Mouse (Mus musculus) bone marrow, adult 2 months (tissue): ENCODE measurements around the gene Dlk1.

Source experiments
- CTCF ChIP-seq: fragments of 200-500 bp; IDR thresholded peaks from 2 replicates; pipeline ENCODE4 v1.5.1; 2011; ENCODE audit warnings: low read length, control low read depth; ENCODE audit not compliant: control insufficient read depth, insufficient read depth
- POLR2A ChIP-seq: fragments of 200-500 bp; IDR thresholded peaks from 2 replicates; pipeline ENCODE4 v1.6.1; 2011; ENCODE audit warnings: low read depth, mild to moderate bottlenecking, control low read depth, low read length, borderline replicate concordance; ENCODE audit not compliant: control insufficient read depth

DNA sequence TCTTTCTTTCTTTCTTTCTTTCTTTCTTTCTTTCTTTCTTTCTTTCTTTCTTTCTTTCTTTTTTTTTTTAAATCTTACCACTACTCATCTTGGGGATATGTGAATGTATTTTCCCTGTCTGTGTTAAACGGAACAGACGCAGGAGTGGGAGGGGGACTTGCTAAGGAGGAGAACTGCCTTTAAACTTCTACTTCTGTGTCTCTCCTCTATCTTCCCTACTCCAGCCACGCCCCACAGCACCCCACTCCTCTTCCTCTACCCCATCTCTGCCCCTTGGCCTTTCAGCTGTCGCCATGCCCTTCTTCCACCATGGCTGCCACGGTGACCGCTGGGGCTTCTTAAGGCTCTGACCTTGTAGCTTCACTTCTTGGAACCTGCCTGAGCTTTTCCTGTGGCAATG lies 14.2 kb upstream of the Dlk1 start:
- TF ChIP-seq CTCF (no peak), POLR2A (no peak)
